Mouse (Mus musculus) lung, embryonic 14.5 days (tissue): ENCODE results near the gene Txn1. TPM values are rescaled to one million over a fixed set of nuclear protein-coding genes. Genes with fewer than 3 reads are reported as not detected.

Experiments used
- ATAC-seq: fragments of 200-750 bp; cut with Nextera tagmentation; 2 replicates; pipeline ENCODE4 v1.8.0; 2017; ENCODE audit warnings: mild to moderate bottlenecking, moderate TSS enrichment, moderate library complexity; ENCODE audit not compliant: insufficient read depth
- DNase-seq: peaks from one replicate; pipeline ENCODE4 v3.0.0-alpha.2; 2015
- H3K27ac ChIP-seq: fragments of 300-500 bp; sonication (generic); 2 replicates; pipeline ENCODE4 v1.5.1; 2014; ENCODE audit warnings: low read depth, mild to moderate bottlenecking, moderate library complexity
- H3K27me3 ChIP-seq: fragments of 300-500 bp; sonication (generic); 2 replicates; pipeline ENCODE4 v1.6.1; 2014; ENCODE audit warnings: low read length, control low read depth; ENCODE audit not compliant: insufficient read depth
- H3K36me3 ChIP-seq: fragments of 300-500 bp; sonication (generic); 2 replicates; pipeline ENCODE4 v1.6.1; 2014; ENCODE audit warnings: control low read depth; ENCODE audit not compliant: insufficient read depth
- H3K4me1 ChIP-seq: fragments of 300-500 bp; sonication (generic); 2 replicates; pipeline ENCODE4 v1.6.1; 2014; ENCODE audit warnings: antibody characterized with exemption, control low read depth; ENCODE audit not compliant: insufficient read depth
- H3K4me2 ChIP-seq: fragments of 300-500 bp; sonication (generic); 2 replicates; pipeline ENCODE4 v1.6.1; 2014; ENCODE audit warnings: mild to moderate bottlenecking
- H3K4me3 ChIP-seq: fragments of 300-500 bp; sonication (generic); 2 replicates; pipeline ENCODE4 v1.5.1; 2014; ENCODE audit warnings: low read depth, low read length
- H3K9ac ChIP-seq: fragments of 300-500 bp; sonication (generic); 2 replicates; pipeline ENCODE4 v1.6.1; 2014
- H3K9me3 ChIP-seq: fragments of 300-500 bp; sonication (generic); 2 replicates; pipeline ENCODE4 v1.6.1; 2016; ENCODE audit warnings: low read depth, low read length, control low read depth
- CTCF ChIP-seq: IDR thresholded peaks from 2 replicates; pipeline ENCODE4 v1.5.1; 2016; ENCODE audit warnings: antibody characterized with exemption, low read depth
- WGBS: fragments of 180-500 bp; shearing (Covaris S2); extraction: QIAGEN DNeasy Blood & Tissue Kit; methylation state at CpG from one replicate; pipeline ENCODE4 v1.1.7; 2014; 5-methylcytosine and 5-hydroxymethylcytosine counted together
- polyA plus RNA-seq: library from polyadenylated mRNA; unstranded; fragments of >200 nt; fragmentation: Nextera tagmentation; extraction: Ambion mirVana; gene quantifications from 2 replicates; pipeline ENCODE4 v1.2.1, GENCODE M21; 2014

Gene Txn1
- polyA plus RNA-seq, 1 experiment from 2014 or later, result 487 TPM

- no peak for ATAC-seq
- no peak overlapping the region for H3K9ac ChIP-seq
- H3K36me3 ChIP-seq, result no peaks in the 10 kb centered on the region
- DNase-seq, result peak; percentile 46
- 30% methylated on average over 5 of the region's 5 CpGs for WGBS
- no peaks in the 10 kb centered on the region for H3K9me3 ChIP-seq
- no peak overlapping the region for H3K4me2 ChIP-seq
- H3K27ac ChIP-seq, result no peak overlapping the region
- peaks cover 7% of the 10 kb centered on the region for H3K4me1 ChIP-seq
- H3K4me3 ChIP-seq, result no peak overlapping the region
- H3K27me3 ChIP-seq, result no peaks in the 10 kb centered on the region
- TF ChIP-seq CTCF, result no peak
Observed at GRCm38 (mm10) chr4:57922171-57922570, 34.0 kb downstream of the Txn1 start.

- no peak for ATAC-seq
- Histone ChIP-seq H3K4me3 (no peak overlapping the region), H3K27me3 (no peaks in the 10 kb centered on the region), H3K9me3 (no peaks in the 10 kb centered on the region), H3K36me3 (no peaks in the 10 kb centered on the region), H3K4me1 (peaks cover 7% of the 10 kb centered on the region), H3K4me2 (no peak overlapping the region), H3K9ac (no peak overlapping the region), H3K27ac (no peak overlapping the region)
- TF ChIP-seq CTCF, result no peak
- WGBS, result 65% methylated on average over 1 of the region's 1 CpGs
- DNase-seq, result no peak
Observed at GRCm38 (mm10) chr4:57920522-57920921, 35.7 kb downstream of the Txn1 start.

DNA sequence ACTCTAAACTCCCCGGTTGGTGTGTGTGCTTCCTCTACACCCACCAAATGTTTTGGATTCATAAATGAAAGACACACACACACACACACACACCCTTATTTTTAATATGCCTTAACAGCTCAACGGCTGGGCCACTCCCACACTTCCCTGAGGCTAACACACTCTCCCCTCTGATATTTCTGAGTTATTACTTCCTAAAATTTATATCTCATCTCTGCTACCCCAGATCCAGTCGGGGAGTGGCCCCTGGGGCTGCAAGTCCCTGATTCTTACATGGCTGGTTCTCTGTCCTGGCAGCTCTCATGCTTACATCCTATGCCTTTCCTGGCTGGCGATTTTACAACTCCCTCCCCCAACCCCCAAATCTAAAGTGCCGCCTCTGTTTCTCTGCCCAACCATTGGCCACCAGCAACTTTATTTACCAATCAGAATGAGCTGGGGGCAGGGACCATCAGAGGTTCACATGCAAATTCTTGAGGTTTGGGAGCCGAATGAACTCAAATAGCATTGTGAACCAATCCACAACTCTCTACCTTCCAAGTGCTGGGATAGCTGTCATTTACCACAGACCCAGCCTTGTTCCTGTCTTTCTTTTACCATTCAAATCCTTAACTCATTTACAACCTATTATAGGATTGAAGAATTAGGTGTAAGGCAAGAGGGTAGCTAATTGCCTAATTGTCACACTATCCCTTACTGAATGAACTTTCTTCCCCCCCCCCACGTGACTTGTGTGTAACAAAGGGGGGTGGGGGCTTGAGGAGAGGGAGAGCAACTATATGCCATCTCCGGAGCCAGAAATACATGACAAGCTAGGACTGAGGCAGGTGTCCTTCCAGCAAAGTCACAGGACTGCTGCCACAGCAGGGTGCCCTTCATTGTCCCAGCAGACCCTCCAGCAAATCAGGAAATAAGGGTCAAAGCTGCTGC lies 36.5 kb downstream of the Txn1 start:
- Histone ChIP-seq H3K4me2 (no peak overlapping the region), H3K36me3 (no peaks in the 10 kb centered on the region), H3K27me3 (no peaks in the 10 kb centered on the region), H3K4me1 (peaks cover 7% of the 10 kb centered on the region), H3K27ac (no peak overlapping the region), H3K4me3 (no peak overlapping the region), H3K9ac (no peak overlapping the region), H3K9me3 (no peaks in the 10 kb centered on the region)
- ATAC-seq, result 0 out of 2 replicates have a peak, but pooled peaks have one; percentile 23
- 23% methylated on average over 8 of the region's 8 CpGs for WGBS
- DNase-seq, result peak; percentile 60
- no peak for TF ChIP-seq CTCF

- Histone ChIP-seq H3K4me2 (peak overlapping the region; percentile 55; the same call in 1 of the 2 replicates), H3K9ac (no peak overlapping the region), H3K27me3 (no peaks in the 10 kb centered on the region), H3K36me3 (no peaks in the 10 kb centered on the region), H3K4me1 (no peaks in the 10 kb centered on the region), H3K27ac (peak overlapping the region; percentile 25; the same call in 1 of the 2 replicates), H3K4me3 (no peak overlapping the region), H3K9me3 (no peaks in the 10 kb centered on the region; the same call in 1 of the 2 replicates)
- DNase-seq (no peak), ATAC-seq (no peak)
- no peak for TF ChIP-seq CTCF
- 61% methylated on average over 4 of the region's 4 CpGs for WGBS
Observed at GRCm38 (mm10) chr4:57916711-57917110, 39.5 kb downstream of the Txn1 start.

DNA sequence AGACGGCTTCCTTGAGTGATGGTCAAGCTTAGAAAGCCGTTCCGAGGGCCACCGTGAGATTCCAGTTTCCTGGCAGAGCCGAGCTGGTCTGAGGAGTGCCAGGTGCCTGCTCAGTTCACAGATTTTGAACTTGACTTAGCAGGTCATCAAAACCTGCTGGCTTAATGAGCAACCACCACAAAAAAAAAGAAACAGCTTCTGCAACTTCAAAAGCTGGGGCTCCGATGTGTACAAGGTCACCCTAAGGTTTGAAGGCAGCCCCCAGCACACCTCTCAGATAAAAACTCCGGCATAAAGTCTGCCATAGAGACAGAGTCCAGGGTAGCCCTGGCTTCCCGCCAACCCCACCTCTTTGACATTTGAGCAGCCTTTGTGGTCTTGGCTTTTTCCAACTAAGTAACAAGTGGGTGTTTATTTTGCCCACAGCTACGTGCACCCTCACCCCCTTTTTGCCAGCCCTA lies 40.0 kb downstream of the Txn1 start, which contains the start of gene D630039A03Rik:
TSS of gene D630039A03Rik (minus strand) at position 97 of the 461 bp plus-strand sequence.
- Histone ChIP-seq H3K9me3 (no peaks in the 10 kb centered on the region; the same call in 1 of the 2 replicates), H3K9ac (peak within 1 kb of the TSS; percentile 4; the same call in 1 of the 2 replicates), H3K4me1 (no peaks in the 10 kb centered on the region), H3K27ac (peak within 1 kb of the TSS; percentile 25), H3K4me3 (peak within 1 kb of the TSS; percentile 27), H3K27me3 (no peaks in the 10 kb centered on the region), H3K36me3 (no peaks in the 10 kb centered on the region), H3K4me2 (peak within 1 kb of the TSS; percentile 55)
- DNase-seq, result peak; percentile 60
- 11% methylated on average over 9 of the region's 9 CpGs for WGBS
- no peak for TF ChIP-seq CTCF
- ATAC-seq, result 0 out of 2 replicates have a peak, but pooled peaks have one; percentile 11

DNA sequence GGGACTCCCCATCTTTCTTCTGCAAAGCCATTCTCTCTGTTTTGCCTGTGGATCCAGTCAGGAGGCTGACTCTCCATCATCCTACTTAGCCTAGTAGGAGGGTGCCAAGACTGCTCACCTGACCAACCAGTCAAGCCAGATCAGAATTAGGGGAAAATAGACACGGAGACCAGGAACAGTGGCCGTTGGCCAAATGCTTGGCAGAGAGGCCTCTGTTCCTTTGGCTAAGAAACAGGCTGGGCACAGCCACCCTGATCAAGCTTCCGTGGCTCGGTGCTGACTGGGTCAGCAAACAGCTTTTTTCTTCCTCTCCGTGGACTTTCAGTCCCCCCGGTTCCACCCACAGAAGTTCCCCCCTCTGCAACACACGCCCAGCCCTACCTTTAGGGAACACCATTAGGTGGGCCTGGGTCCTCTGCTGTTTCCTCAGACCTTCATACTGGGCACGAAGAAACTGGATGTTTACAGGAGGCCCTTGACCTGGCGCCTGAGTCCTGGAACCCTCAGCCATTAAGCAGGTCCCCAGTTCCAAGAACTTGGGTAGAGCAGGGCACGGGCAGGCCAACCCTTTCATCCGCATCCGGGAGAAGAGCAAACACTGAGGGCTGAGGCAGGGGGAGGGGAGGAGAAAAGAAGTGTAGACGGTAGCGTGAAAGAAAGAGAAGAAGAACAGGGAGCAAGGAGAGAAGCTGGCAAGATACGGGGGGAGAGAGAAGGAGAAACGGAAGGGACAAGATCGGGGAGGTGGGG lies 40.8 kb downstream of the Txn1 start:
- H3K36me3 ChIP-seq, result no peaks in the 10 kb centered on the region
- H3K4me3 ChIP-seq, result peak overlapping the region; percentile 27
- ATAC-seq (peak; percentile 50; the same call in 1 of the 2 replicates), DNase-seq (peak; percentile 37)
- WGBS, result 28% methylated on average over 17 of the region's 17 CpGs
- H3K27me3 ChIP-seq, result no peaks in the 10 kb centered on the region
- no peak for TF ChIP-seq CTCF
- peak overlapping the region; percentile 4; the same call in 1 of the 2 replicates for H3K9ac ChIP-seq
- no peaks in the 10 kb centered on the region for H3K4me1 ChIP-seq
- no peaks in the 10 kb centered on the region; the same call in 1 of the 2 replicates for H3K9me3 ChIP-seq
- H3K4me2 ChIP-seq, result peak overlapping the region; percentile 55
- peak overlapping the region; percentile 25 for H3K27ac ChIP-seq
